Mouse (Mus musculus) liver, adult 2 months (tissue): Measurements from ENCODE around the gene Pdia4.
A peak's percentile ranks its signal among the peaks of the same experiment; 100 is the strongest.

Experiments
- CTCF ChIP-seq: fragments of 200-500 bp; IDR thresholded peaks from 2 replicates; pipeline ENCODE4 v1.5.1; 2011; ENCODE audit warnings: low read depth, low read length, control low read depth
- POLR2A ChIP-seq: fragments of 200-500 bp; IDR thresholded peaks from 2 replicates; pipeline ENCODE4 v1.6.1; 2011; ENCODE audit warnings: low read length, control low read depth; ENCODE audit not compliant: insufficient read depth; ENCODE audit errors: extremely low read depth

DNA sequence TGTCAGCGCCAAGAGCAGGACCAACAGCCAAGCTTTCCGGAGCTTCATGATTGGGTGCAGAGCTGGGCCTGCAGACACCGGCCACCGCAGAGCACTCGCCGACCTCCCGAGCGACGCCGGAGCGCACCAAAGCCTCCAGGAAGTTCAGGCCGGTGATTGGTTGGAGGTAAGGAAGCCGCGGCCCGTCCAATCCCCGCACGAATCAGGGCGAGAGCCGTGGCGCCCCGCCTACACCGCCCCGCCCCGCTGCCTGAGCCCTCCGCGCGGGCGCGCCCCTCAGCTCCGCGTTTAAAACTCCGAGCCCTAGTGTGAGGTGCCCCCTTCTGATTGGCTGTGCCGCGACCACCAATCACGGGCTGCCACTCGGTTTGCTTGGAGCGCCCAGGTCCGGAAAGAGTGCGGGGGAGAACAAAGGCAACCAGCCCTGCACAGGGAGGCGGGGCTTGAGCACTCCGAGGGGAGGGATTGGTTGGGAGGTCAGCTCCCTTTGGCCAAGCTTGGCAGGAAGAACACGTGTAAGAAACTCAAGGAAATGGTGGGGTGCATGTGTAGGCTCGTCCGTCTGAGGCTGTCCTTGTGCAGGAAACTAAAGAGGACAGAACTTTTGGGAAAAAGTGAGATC is at the start of gene Pdia4:
- TF ChIP-seq CTCF = no peak
- peak; percentile 97 for TF ChIP-seq POLR2A
